Mouse (Mus musculus): ENCODE measurements around the gene Rcsd1. TPM values are rescaled to one million over a fixed set of nuclear protein-coding genes. Genes with fewer than 3 reads are reported as not detected.

Rcsd1 gene
- polyA plus RNA-seq, 1 experiment from 2014 or later = 7.0 TPM

GRCm38 (mm10) chr1:165666944-165667343, 42.6 kb downstream of the Rcsd1 start:
- Histone ChIP-seq H3K27me3 (no peaks in the 10 kb centered on the region), H3K9me3 (replicated peaks) (no peaks in the 10 kb centered on the region), H3K4me1 (peaks cover 12% of the 10 kb centered on the region), H3K4me3 (no peak overlapping the region), H3K4me2 (no peak overlapping the region), H3K36me3 (ENCODE audit: poor library complexity, severe bottlenecking) (no peaks in the 10 kb centered on the region), H3K27ac (no peak overlapping the region), H3K9ac (no peak overlapping the region)
- 94% methylated on average over 6 of the region's 6 CpGs for WGBS
- no peak for ATAC-seq

DNA sequence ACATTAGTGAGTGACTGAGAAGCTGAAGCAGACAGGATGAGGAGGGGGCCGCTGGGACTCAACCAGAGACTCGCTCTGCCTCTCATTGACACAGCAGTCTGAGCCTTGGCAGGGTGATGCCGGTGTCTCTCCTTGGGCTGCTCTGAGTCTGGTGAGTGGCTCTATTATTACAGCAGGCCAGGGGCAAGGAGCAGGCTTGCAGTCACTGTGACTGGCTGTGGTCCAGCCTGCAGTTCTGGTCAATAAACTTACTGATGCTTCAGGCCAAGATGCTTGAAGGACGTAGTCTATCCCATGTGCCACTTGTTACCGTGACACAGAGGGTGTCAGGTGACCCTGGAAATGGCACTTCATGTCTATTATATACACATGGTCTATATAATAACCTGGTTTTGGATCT, 43.8 kb downstream of the Rcsd1 start:
- H3K4me3 ChIP-seq = no peak overlapping the region
- H3K9ac ChIP-seq = no peak overlapping the region
- ATAC-seq = no peak
- no peaks in the 10 kb centered on the region for H3K9me3 ChIP-seq (replicated peaks)
- H3K27me3 ChIP-seq = no peaks in the 10 kb centered on the region
- H3K27ac ChIP-seq = no peak overlapping the region
- H3K36me3 ChIP-seq (ENCODE audit: poor library complexity, severe bottlenecking) = no peaks in the 10 kb centered on the region
- WGBS = 90% methylated on average over 5 of the region's 5 CpGs
- H3K4me1 ChIP-seq = peaks cover 12% of the 10 kb centered on the region
- no peak overlapping the region for H3K4me2 ChIP-seq

DNA sequence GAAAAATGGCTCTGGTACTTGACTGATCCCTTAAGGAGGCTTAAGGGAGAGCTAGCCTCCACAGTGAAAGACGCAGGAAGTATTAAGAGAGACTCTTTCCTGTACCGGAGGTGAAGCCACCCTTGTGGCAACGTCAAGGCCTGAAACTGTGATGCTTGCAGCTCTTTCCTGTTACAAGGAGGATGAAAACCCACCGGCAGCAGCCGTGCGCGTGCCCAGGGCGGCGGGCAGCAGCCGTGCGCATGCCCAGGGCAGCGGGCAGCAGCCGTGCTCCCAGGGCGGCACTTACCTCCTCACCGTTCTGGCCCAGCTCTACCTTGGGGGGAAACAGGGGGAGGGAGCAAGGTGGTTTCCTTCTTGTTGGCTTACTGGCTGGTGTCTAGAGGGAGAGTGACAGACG, 46.3 kb downstream of the Rcsd1 start:
- no peak overlapping the region for H3K4me2 ChIP-seq
- H3K4me1 ChIP-seq = peaks cover 12% of the 10 kb centered on the region
- ATAC-seq = no peak
- H3K9me3 ChIP-seq (replicated peaks) = no peaks in the 10 kb centered on the region
- H3K9ac ChIP-seq = no peak overlapping the region
- 72% methylated on average over 16 of the region's 16 CpGs for WGBS
- H3K36me3 ChIP-seq (ENCODE audit: poor library complexity, severe bottlenecking) = no peaks in the 10 kb centered on the region
- peak overlapping the region; percentile 51; the same call in 1 of the 2 replicates for H3K27ac ChIP-seq
- no peak overlapping the region for H3K4me3 ChIP-seq
- H3K27me3 ChIP-seq = no peaks in the 10 kb centered on the region

GRCm38 (mm10) chr1:165662426-165663192, 46.9 kb downstream of the Rcsd1 start:
- H3K9ac ChIP-seq = no peak overlapping the region
- WGBS = 33% methylated on average over 15 of the region's 15 CpGs

DNA sequence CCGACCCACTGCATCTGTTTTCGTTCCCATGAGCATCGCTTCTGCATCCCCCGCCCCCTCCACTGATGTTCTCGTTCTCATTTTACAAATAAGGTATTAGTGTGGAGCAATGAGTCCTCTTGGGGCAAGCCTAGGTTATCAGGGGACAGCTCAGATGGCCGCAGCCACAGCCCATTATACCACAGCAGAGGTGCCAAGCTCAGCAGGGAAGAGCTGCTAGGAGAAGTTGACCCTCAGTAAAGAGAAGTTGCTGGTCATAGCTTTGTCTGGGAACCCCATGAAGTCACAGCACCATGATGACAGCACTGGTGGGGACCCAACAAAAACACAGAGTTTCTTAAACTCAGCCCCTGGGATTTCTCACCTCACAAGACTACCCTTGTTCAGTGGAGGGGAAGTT, 47.8 kb downstream of the Rcsd1 start:
- Histone ChIP-seq H3K4me2 (no peak overlapping the region), H3K4me1 (peaks cover 12% of the 10 kb centered on the region), H3K4me3 (no peak overlapping the region), H3K27me3 (no peaks in the 10 kb centered on the region), H3K9me3 (replicated peaks) (no peaks in the 10 kb centered on the region), H3K9ac (no peak overlapping the region), H3K36me3 (ENCODE audit: poor library complexity, severe bottlenecking) (no peaks in the 10 kb centered on the region), H3K27ac (no peak overlapping the region)
- WGBS = 88% methylated on average over 6 of the region's 6 CpGs
- no peak for ATAC-seq

More at GRCm38 (mm10) chr1:165662426-165663192, 46.9 kb downstream of the Rcsd1 start:
- H3K4me2 ChIP-seq = no peak overlapping the region
- ATAC-seq = peak; percentile 19; the same call in 1 of the 2 replicates
- H3K27me3 ChIP-seq = no peaks in the 10 kb centered on the region
- no peak overlapping the region for H3K4me3 ChIP-seq
- no peaks in the 10 kb centered on the region for H3K36me3 ChIP-seq (ENCODE audit: poor library complexity, severe bottlenecking)
- no peaks in the 10 kb centered on the region for H3K9me3 ChIP-seq (replicated peaks)
- H3K4me1 ChIP-seq = peaks cover 12% of the 10 kb centered on the region
- H3K27ac ChIP-seq = peak overlapping the region; percentile 51; the same call in 1 of the 2 replicates

GRCm38 (mm10) chr1:165661191-165661590, 48.4 kb downstream of the Rcsd1 start:
- H3K4me3 ChIP-seq = no peak overlapping the region
- H3K9ac ChIP-seq = no peak overlapping the region
- H3K27me3 ChIP-seq = no peaks in the 10 kb centered on the region
- H3K4me1 ChIP-seq = peaks cover 12% of the 10 kb centered on the region
- no peak overlapping the region for H3K27ac ChIP-seq
- 65% methylated on average over 3 of the region's 3 CpGs for WGBS
- no peaks in the 10 kb centered on the region for H3K36me3 ChIP-seq (ENCODE audit: poor library complexity, severe bottlenecking)
- ATAC-seq = 0 out of 2 replicates have a peak, but pooled peaks have one; percentile 14
- no peak overlapping the region for H3K4me2 ChIP-seq
- no peaks in the 10 kb centered on the region for H3K9me3 ChIP-seq (replicated peaks)

- H3K9ac ChIP-seq = no peak overlapping the region
- H3K4me1 ChIP-seq = peaks cover 12% of the 10 kb centered on the region
- peak; percentile 60 for ATAC-seq
- H3K9me3 ChIP-seq (replicated peaks) = no peaks in the 10 kb centered on the region
- no peaks in the 10 kb centered on the region for H3K36me3 ChIP-seq (ENCODE audit: poor library complexity, severe bottlenecking)
- no peaks in the 10 kb centered on the region for H3K27me3 ChIP-seq
- no peak overlapping the region for H3K4me2 ChIP-seq
- H3K4me3 ChIP-seq = no peak overlapping the region
- WGBS = 10% methylated on average over 4 of the region's 4 CpGs
- H3K27ac ChIP-seq = no peak overlapping the region
These were observed 48.8 kb downstream of the Rcsd1 start for GRCm38 (mm10) chr1:165660774-165661173.

- WGBS = 20% methylated on average over 5 of the region's 5 CpGs
- no peak overlapping the region for H3K4me3 ChIP-seq
- peaks cover 12% of the 10 kb centered on the region for H3K4me1 ChIP-seq
- H3K27ac ChIP-seq = no peak overlapping the region
- H3K9me3 ChIP-seq (replicated peaks) = no peaks in the 10 kb centered on the region
- no peak overlapping the region for H3K4me2 ChIP-seq
- H3K36me3 ChIP-seq (ENCODE audit: poor library complexity, severe bottlenecking) = no peaks in the 10 kb centered on the region
- no peak overlapping the region for H3K9ac ChIP-seq
- no peaks in the 10 kb centered on the region for H3K27me3 ChIP-seq
- ATAC-seq = peak; percentile 61
These were observed 51.0 kb downstream of the Rcsd1 start for GRCm38 (mm10) chr1:165658602-165659001.

GRCm38 (mm10) chr1:165655482-165655881, 54.1 kb downstream of the Rcsd1 start:
- H3K9me3 ChIP-seq (replicated peaks) = no peaks in the 10 kb centered on the region
- no peaks in the 10 kb centered on the region for H3K36me3 ChIP-seq (ENCODE audit: poor library complexity, severe bottlenecking)
- H3K4me3 ChIP-seq = no peak overlapping the region
- H3K27me3 ChIP-seq = no peaks in the 10 kb centered on the region
- no peak for ATAC-seq
- no peaks in the 10 kb centered on the region for H3K4me1 ChIP-seq
- 92% methylated on average over 14 of the region's 14 CpGs for WGBS
- no peak overlapping the region for H3K9ac ChIP-seq
- H3K27ac ChIP-seq = no peak overlapping the region
- no peak overlapping the region for H3K4me2 ChIP-seq

GRCm38 (mm10) chr1:165655022-165655421, 54.5 kb downstream of the Rcsd1 start:
- ATAC-seq = no peak
- H3K27ac ChIP-seq = no peak overlapping the region

DNA sequence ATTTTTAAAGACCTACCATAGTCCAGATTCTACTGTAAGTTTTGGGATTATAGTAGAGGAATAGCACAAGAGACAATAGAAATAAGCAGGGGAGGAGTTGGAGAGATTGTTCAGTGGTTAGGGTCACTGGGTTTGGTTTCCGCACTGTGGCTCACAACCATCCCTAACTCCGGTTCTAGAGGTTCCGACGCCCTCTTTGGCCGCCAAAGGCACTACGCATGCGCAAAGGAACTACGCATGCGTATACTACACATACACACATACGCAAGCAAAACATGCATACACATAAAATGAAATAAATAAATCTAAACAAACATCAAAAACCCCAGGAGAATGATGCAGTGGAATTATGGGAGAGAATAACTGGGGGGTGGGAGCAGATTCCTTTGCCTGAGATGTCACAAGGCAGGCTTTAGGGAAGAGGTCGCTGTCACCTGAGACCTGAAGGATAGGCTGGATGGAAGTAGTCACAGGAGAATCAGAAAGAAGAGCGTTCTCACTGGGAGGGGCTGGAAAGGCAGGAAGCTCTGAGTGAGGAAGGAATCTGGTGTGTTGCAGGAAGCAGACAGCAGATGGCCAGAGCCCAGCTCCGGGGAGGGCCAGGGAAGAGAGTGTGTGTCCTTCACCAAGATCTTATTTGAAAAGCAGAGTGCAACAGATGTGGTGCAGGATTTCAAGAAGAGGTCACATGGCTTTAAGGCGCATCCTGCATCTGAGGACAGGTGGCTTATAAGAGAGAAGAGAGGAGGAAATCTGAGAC, 56.3 kb downstream of the Rcsd1 start:
- 92% methylated on average over 14 of the region's 14 CpGs for WGBS
- H3K27me3 ChIP-seq = no peaks in the 10 kb centered on the region
- no peaks in the 10 kb centered on the region for H3K4me1 ChIP-seq
- no peaks in the 10 kb centered on the region for H3K36me3 ChIP-seq (ENCODE audit: poor library complexity, severe bottlenecking)
- ATAC-seq = no peak
- no peaks in the 10 kb centered on the region for H3K9me3 ChIP-seq (replicated peaks)
- H3K27ac ChIP-seq = no peak overlapping the region
- H3K4me3 ChIP-seq = no peak overlapping the region
- H3K4me2 ChIP-seq = no peak overlapping the region
- H3K9ac ChIP-seq = no peak overlapping the region

More at GRCm38 (mm10) chr1:165655022-165655421, 54.5 kb downstream of the Rcsd1 start:
- no peak overlapping the region for H3K4me2 ChIP-seq
- H3K9me3 ChIP-seq (replicated peaks) = no peaks in the 10 kb centered on the region
- H3K4me3 ChIP-seq = no peak overlapping the region
- no peaks in the 10 kb centered on the region for H3K27me3 ChIP-seq
- no peak overlapping the region for H3K9ac ChIP-seq
- 80% methylated on average over 6 of the region's 6 CpGs for WGBS
- H3K4me1 ChIP-seq = no peaks in the 10 kb centered on the region
- no peaks in the 10 kb centered on the region for H3K36me3 ChIP-seq (ENCODE audit: poor library complexity, severe bottlenecking)

- H3K9ac ChIP-seq = no peak overlapping the region
- H3K9me3 ChIP-seq (replicated peaks) = no peaks in the 10 kb centered on the region
- no peak for ATAC-seq
- H3K4me2 ChIP-seq = no peak overlapping the region
- H3K36me3 ChIP-seq (ENCODE audit: poor library complexity, severe bottlenecking) = no peaks in the 10 kb centered on the region
- H3K27ac ChIP-seq = no peak overlapping the region
- H3K4me3 ChIP-seq = no peak overlapping the region
- no peaks in the 10 kb centered on the region for H3K4me1 ChIP-seq
- H3K27me3 ChIP-seq = no peaks in the 10 kb centered on the region
- 73% methylated on average over 2 of the region's 2 CpGs for WGBS
These were observed 57.0 kb downstream of the Rcsd1 start for GRCm38 (mm10) chr1:165652507-165652906.

Measured in forebrain, embryonic 13.5 days (tissue).